Mouse (Mus musculus) urinary bladder, postnatal 36 days (tissue): Measurements from ENCODE around the gene Borcs6.
"Not testable (repeated sequence)": the region's sequence is repeated elsewhere in the genome, so short reads cannot be mapped to it uniquely, and the experiment has no call there.

ENCODE experiments used
- DNase-seq, 2 experiments: peaks; one replicate each; pipeline ENCODE4 v3.0.0; 2022; ENCODE audit warnings: low spot score in 2 of 2, mixed read lengths in 1 of 2

The Borcs6 gene

GRCm38 (mm10) chr11:69088856-69089615 is 29.5 kb downstream of the Borcs6 start:
- DNase-seq: no peak

GRCm38 (mm10) chr11:69089616-69090290 is 30.2 kb downstream of the Borcs6 start:
- no peak for DNase-seq

GRCm38 (mm10) chr11:69090367-69090766 is 30.9 kb downstream of the Borcs6 start:
- no peak for DNase-seq

- no peak for DNase-seq
Observed at GRCm38 (mm10) chr11:69091566-69092385, 32.3 kb downstream of the Borcs6 start.

GRCm38 (mm10) chr11:69092386-69092751 is 32.9 kb downstream of the Borcs6 start:
- peak; percentile 83 to 89 for DNase-seq

- DNase-seq: no peak
Observed at GRCm38 (mm10) chr11:69092871-69093270, 33.4 kb downstream of the Borcs6 start.

GRCm38 (mm10) chr11:69093856-69094255 is 34.3 kb downstream of the Borcs6 start:
- not testable (repeated sequence) for DNase-seq

GRCm38 (mm10) chr11:69094697-69095429 is 35.3 kb downstream of the Borcs6 start, which contains the start of gene Per1:
Gene Per1, plus strand, starts transcription at chr11:69095217.
- peak; percentile 99 to 100 for DNase-seq

- DNase-seq: peak in 1 of 2 experiments; percentile 57
Observed at GRCm38 (mm10) chr11:69095511-69096231, 36.2 kb downstream of the Borcs6 start.

GRCm38 (mm10) chr11:69096360-69096986 is 37.0 kb downstream of the Borcs6 start:
- no peak for DNase-seq

- peak; percentile 99 for DNase-seq
Observed at GRCm38 (mm10) chr11:69096987-69097900, 37.7 kb downstream of the Borcs6 start.

- DNase-seq: no peak
Observed at GRCm38 (mm10) chr11:69098039-69098761, 38.7 kb downstream of the Borcs6 start.

- peak; percentile 96 to 98 for DNase-seq
Observed at GRCm38 (mm10) chr11:69098762-69099091, 39.2 kb downstream of the Borcs6 start.

- DNase-seq: peak; percentile 71 to 87
Observed at GRCm38 (mm10) chr11:69099177-69099914, 39.8 kb downstream of the Borcs6 start.

GRCm38 (mm10) chr11:69099915-69100345 is 40.4 kb downstream of the Borcs6 start:
- DNase-seq: peak; percentile 86 to 92

- DNase-seq: no peak
Observed at GRCm38 (mm10) chr11:69100639-69101360, 41.3 kb downstream of the Borcs6 start.
